Mouse (Mus musculus): ENCODE results near the gene Ptch2. TPM values are rescaled to one million over a fixed set of nuclear protein-coding genes. Genes with fewer than 3 reads are reported as not detected.

The Ptch2 gene
- total RNA-seq, 1 experiment: 28.2 TPM

DNA sequence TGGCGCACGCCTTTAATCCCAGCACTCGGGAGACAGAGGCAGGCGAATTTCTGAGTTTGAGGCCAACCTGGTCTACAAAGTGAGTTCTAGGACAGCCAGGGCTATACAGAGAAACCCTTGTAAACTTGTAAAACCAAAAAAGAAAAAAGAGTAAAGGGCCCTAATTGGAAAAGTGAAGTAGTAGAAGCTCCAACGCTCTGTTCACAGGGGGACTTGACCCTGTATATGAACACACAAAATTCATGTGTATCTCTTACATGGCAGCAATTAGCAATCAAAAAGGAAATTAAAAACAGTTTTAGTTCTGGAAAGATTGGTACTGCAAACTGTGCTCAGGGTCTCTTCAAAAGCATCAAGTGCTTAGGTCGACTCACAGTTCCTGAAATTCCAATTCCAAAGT lies 60.5 kb downstream of the Ptch2 start:
- peak overlapping the region; percentile 60; the same call in 1 of the 2 replicates for H3K9ac ChIP-seq (ENCODE audit: insufficient read depth, low read depth, low read length, poor library complexity, severe bottlenecking)
- peaks cover 0 to 7% of the 10 kb centered on the region in 2 experiments; a peak in 2 of 4 replicates for H3K4me1 ChIP-seq (ENCODE audit: control insufficient read depth in 2 of 2, insufficient read depth in 2 of 2, low read length in 2 of 2, poor library complexity in 1 of 2)
- H3K36me3 ChIP-seq (ENCODE audit: control insufficient read depth, insufficient read depth, low read length, poor library complexity, severe bottlenecking): peaks cover 56% of the 10 kb centered on the region

DNA sequence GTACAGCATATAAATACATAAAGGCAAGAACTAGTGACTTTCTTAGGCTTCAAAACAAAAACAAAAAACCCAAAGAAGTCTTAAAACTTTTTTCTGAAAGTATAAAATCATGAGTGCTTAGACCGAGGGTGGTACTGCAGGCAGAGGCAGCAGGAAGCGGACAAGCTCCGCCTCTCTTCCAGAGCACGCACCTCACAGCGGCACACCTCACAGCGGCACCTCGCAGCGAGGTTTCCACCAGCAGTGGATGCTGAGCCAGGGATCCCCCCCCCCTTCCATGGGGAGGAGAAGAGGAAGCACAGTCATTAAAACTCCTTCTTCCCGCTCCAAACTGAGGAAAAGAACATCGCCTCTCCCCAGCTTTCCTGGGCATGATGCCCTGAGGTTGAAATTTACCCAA lies 63.8 kb downstream of the Ptch2 start:
- Histone ChIP-seq H3K36me3 (ENCODE audit: control insufficient read depth, insufficient read depth, low read length, poor library complexity, severe bottlenecking) (peaks cover 41% of the 10 kb centered on the region), H3K4me3 (ENCODE audit: insufficient read depth in 1 of 2, low read depth in 1 of 2, low read length in 2 of 2, poor library complexity in 1 of 2, severe bottlenecking in 1 of 2) (no peak overlapping the region), H3K27ac (ENCODE audit: insufficient read depth, low read depth, low read length, poor library complexity, severe bottlenecking) (no peak overlapping the region), H3K9me3 (ENCODE audit: control insufficient read depth, insufficient read depth, low read depth, low read length) (no peaks in the 10 kb centered on the region), H3K9ac (ENCODE audit: insufficient read depth, low read depth, low read length, poor library complexity, severe bottlenecking) (peak overlapping the region; percentile 4), H3K4me1 (ENCODE audit: control insufficient read depth in 2 of 2, insufficient read depth in 2 of 2, low read length in 2 of 2, poor library complexity in 1 of 2) (peaks cover 0 to 7% of the 10 kb centered on the region in 2 experiments; a peak in 2 of 4 replicates)
- in situ Hi-C loops (cut with MboI; ENCODE audit: low sequenced_read_pairs in 2 of 2, unreplicated experiment in 2 of 2): no loop called here
- TF ChIP-seq ZC3H11A (IDR thresholded peaks at IDR 0.05; ENCODE audit: borderline replicate concordance, low read depth, low read length) (no peak), ZNF384 (IDR thresholded peaks at IDR 0.05; ENCODE audit: low read depth, low read length) (no peak), HCFC1 (IDR thresholded peaks at IDR 0.05; ENCODE audit: borderline replicate concordance, insufficient read depth, low read length) (no peak), CHD2 (IDR thresholded peaks at IDR 0.05; ENCODE audit: low read depth, low read length) (no peak)
- DNase-seq (ENCODE audit: low read depth, low spot score): no peak

More for the DNA sequence above, 60.5 kb downstream of the Ptch2 start:
- Histone ChIP-seq H3K4me3 (ENCODE audit: insufficient read depth in 1 of 2, low read depth in 1 of 2, low read length in 2 of 2, poor library complexity in 1 of 2, severe bottlenecking in 1 of 2) (peak overlapping the region; percentile 85 to 96; a peak in 2 of 4 replicates), H3K27ac (ENCODE audit: insufficient read depth, low read depth, low read length, poor library complexity, severe bottlenecking) (peak overlapping the region; percentile 9; the same call in 1 of the 2 replicates), H3K9me3 (ENCODE audit: control insufficient read depth, insufficient read depth, low read depth, low read length) (no peaks in the 10 kb centered on the region)
- DNase-seq (ENCODE audit: low read depth, low spot score): no peak
- in situ Hi-C loops (cut with MboI; ENCODE audit: low sequenced_read_pairs in 2 of 2, unreplicated experiment in 2 of 2): no loop called here
- TF ChIP-seq HCFC1 (IDR thresholded peaks at IDR 0.05; ENCODE audit: borderline replicate concordance, insufficient read depth, low read length) (no peak), ZC3H11A (IDR thresholded peaks at IDR 0.05; ENCODE audit: borderline replicate concordance, low read depth, low read length) (no peak), CHD2 (IDR thresholded peaks at IDR 0.05; ENCODE audit: low read depth, low read length) (no peak), MAFK (IDR thresholded peaks at IDR 0.05; ENCODE audit: insufficient read depth, low read depth, low read length) (no peak), ZNF384 (IDR thresholded peaks at IDR 0.05; ENCODE audit: low read depth, low read length) (no peak)

DNA sequence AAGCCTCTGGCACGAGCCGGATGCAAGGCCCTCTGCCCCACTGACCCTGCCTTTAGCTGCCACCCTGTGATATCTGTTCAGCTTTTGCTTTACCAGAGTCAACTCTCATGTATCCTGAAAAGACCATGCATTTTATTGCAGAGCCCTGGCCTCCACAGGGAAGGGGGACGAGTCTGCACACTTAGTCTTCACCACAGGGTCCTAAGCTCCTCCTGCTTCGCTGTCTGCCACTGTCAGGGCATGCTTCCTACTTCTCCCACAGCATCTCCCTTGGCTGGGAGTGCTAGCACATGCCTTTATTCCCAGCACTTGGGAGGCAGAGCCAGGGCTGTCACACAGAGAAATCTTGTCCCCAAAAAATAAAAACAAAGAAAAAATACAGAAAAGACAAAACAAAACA lies 65.3 kb downstream of the Ptch2 start:
- no peak for DNase-seq (ENCODE audit: low read depth, low spot score)
- in situ Hi-C loops (cut with MboI; ENCODE audit: low sequenced_read_pairs in 2 of 2, unreplicated experiment in 2 of 2): no loop called here
- TF ChIP-seq ZC3H11A (IDR thresholded peaks at IDR 0.05; ENCODE audit: borderline replicate concordance, low read depth, low read length) (no peak), ZNF384 (IDR thresholded peaks at IDR 0.05; ENCODE audit: low read depth, low read length) (no peak)
- Histone ChIP-seq H3K36me3 (ENCODE audit: control insufficient read depth, insufficient read depth, low read length, poor library complexity, severe bottlenecking) (peaks cover 44% of the 10 kb centered on the region), H3K9me3 (ENCODE audit: control insufficient read depth, insufficient read depth, low read depth, low read length) (no peaks in the 10 kb centered on the region), H3K27ac (ENCODE audit: insufficient read depth, low read depth, low read length, poor library complexity, severe bottlenecking) (no peak overlapping the region), H3K4me1 (ENCODE audit: control insufficient read depth in 2 of 2, insufficient read depth in 2 of 2, low read length in 2 of 2, poor library complexity in 1 of 2) (peaks cover 0 to 7% of the 10 kb centered on the region in 2 experiments; a peak in 2 of 4 replicates), H3K9ac (ENCODE audit: insufficient read depth, low read depth, low read length, poor library complexity, severe bottlenecking) (no peak overlapping the region), H3K4me3 (ENCODE audit: insufficient read depth in 1 of 2, low read depth in 1 of 2, low read length in 2 of 2, poor library complexity in 1 of 2, severe bottlenecking in 1 of 2) (no peak overlapping the region)

Other genes with a start within 250 kb of the Ptch2 start
- gene Zswim5, start 218.7 kb upstream of the Ptch2 start, total RNA-seq (2012; rRNA removed): 2.5 and 3.2 TPM in 2 replicates
- gene Urod, start 101.7 kb upstream of the Ptch2 start, total RNA-seq (2012; rRNA removed): 65.8 and 82.5 TPM in 2 replicates
- gene Hectd3, start 100.8 kb upstream of the Ptch2 start, total RNA-seq (2012; rRNA removed): 14.8 and 21.8 TPM in 2 replicates
- gene Eif2b3, start 76.7 kb upstream of the Ptch2 start, total RNA-seq (2012; rRNA removed): 43.7 and 55.1 TPM in 2 replicates
- 51.2 and 87.1 TPM in 2 replicates for gene Btbd19, start 29.6 kb downstream of the Ptch2 start, total RNA-seq (2012; rRNA removed)
- 0.49 and 1.2 TPM in 2 replicates for gene Tctex1d4, start 30.7 kb downstream of the Ptch2 start, total RNA-seq (2012; rRNA removed)
- 26.7 and 28.3 TPM in 2 replicates for gene Plk3, start 37.9 kb downstream of the Ptch2 start, total RNA-seq (2012; rRNA removed)
- gene Rps8, start 60.2 kb downstream of the Ptch2 start, total RNA-seq (2012; rRNA removed): 3,133 and 3,400 TPM in 2 replicates
- gene Kif2c, start 86.6 kb downstream of the Ptch2 start, total RNA-seq (2012; rRNA removed): 73.1 and 86.0 TPM in 2 replicates
- gene Tmem53, start 155.9 kb downstream of the Ptch2 start, total RNA-seq (2012; rRNA removed): 2.2 and 3.4 TPM in 2 replicates
- 0.18 TPM in 1 of 2 replicates, not detected in the other for gene Armh1, start 156.1 kb downstream of the Ptch2 start, total RNA-seq (2012; rRNA removed)